In genomic region chr2:156307261-156307660, GRCm38 (mm10) we compare ENCODE assay signal across 10 mouse cellular contexts. TPM values are rescaled to one million over a fixed set of nuclear protein-coding genes. Genes with fewer than 3 reads are reported as not detected.
A peak's percentile ranks its signal among the peaks of the same experiment; 100 is the strongest.
DNase-seq lines count a peak whose midpoint lies in the region; ATAC-seq and TF ChIP-seq lines count a peak whose summit lies in the region.
"Had no signal": no experiment of that assay in that cellular context is flagged by ENCODE, and none has a peak within 500 bp of the region (broad histone marks: within the 10 kb centered on the region; RNA-seq: fewer than 3 reads in every experiment).

No protein-coding gene starts in this region.

- no peak for TF ChIP-seq POLR2A in olfactory bulb, adult 2 months (IDR thresholded peaks at IDR 0.05; ENCODE audit: insufficient read depth, low read depth, low read length)

- WGBS in forebrain, postnatal 0 days = 50% methylated on average over 5 of the region's 5 CpGs
- 56% methylated on average over 5 of the region's 5 CpGs for WGBS in forebrain, embryonic 15.5 days
- WGBS in olfactory bulb, adult 2 months = 32% methylated on average over 5 of the region's 5 CpGs

- DNase-seq in forebrain, postnatal 0 days = peak; percentile 7
- DNase-seq in spleen, adult 18-20 months = peak; percentile 22 to 41
- no peak for DNase-seq in spleen, postnatal 14 days (ENCODE audit: low spot score in 2 of 2)
- DNase-seq in embryo, embryonic 11 days = peak; percentile 21
- no peak for DNase-seq in natural killer cell, adult 2 months (ENCODE audit: low spot score in 2 of 2)
- DNase-seq in testis, postnatal 14 days (ENCODE audit: low spot score) = no peak

- no peak overlapping the region for H3K9ac ChIP-seq in forebrain, postnatal 0 days
- H3K9ac ChIP-seq in forebrain, embryonic 15.5 days (replicated peaks) = no peak overlapping the region
- H3K9ac ChIP-seq: hindbrain, embryonic 15.5 days; midbrain, embryonic 12.5 days had no signal

- H3K9me3 ChIP-seq in forebrain, postnatal 0 days (ENCODE audit: low read length) = no peaks in the 10 kb centered on the region
- no peaks in the 10 kb centered on the region for H3K9me3 ChIP-seq in forebrain, embryonic 15.5 days
- H3K9me3 ChIP-seq: hindbrain, embryonic 15.5 days; midbrain, embryonic 12.5 days had no signal

- no peaks in the 10 kb centered on the region for H3K27me3 ChIP-seq in forebrain, postnatal 0 days (ENCODE audit: insufficient read depth, low read length)
- H3K27me3 ChIP-seq in forebrain, embryonic 15.5 days = no peaks in the 10 kb centered on the region
- H3K27me3 ChIP-seq: hindbrain, embryonic 15.5 days; midbrain, embryonic 12.5 days had no signal

- no peak overlapping the region for H3K4me3 ChIP-seq in forebrain, postnatal 0 days (ENCODE audit: low read depth, low read length)
- H3K4me3 ChIP-seq in forebrain, embryonic 15.5 days = no peak overlapping the region
- H3K4me3 ChIP-seq in olfactory bulb, adult 2 months (ENCODE audit: insufficient read depth, low read depth, low read length) = no peak overlapping the region
- H3K4me3 ChIP-seq: hindbrain, embryonic 15.5 days; midbrain, embryonic 12.5 days had no signal

- TF ChIP-seq CTCF in forebrain, postnatal 0 days (IDR thresholded peaks at IDR 0.05; ENCODE audit: low read depth) = peak; percentile 45
- 0 out of 2 replicates have a peak, but pooled peaks have one; percentile 22 for TF ChIP-seq CTCF in olfactory bulb, adult 2 months (IDR thresholded peaks at IDR 0.05; ENCODE audit: insufficient read depth, low read depth, low read length)

- ATAC-seq in forebrain, postnatal 0 days = no peak
- no peak for ATAC-seq in forebrain, embryonic 15.5 days (replicated peaks)

- no peak overlapping the region for H3K27ac ChIP-seq in forebrain, postnatal 0 days (ENCODE audit: low read depth, low read length)
- H3K27ac ChIP-seq in forebrain, embryonic 15.5 days (replicated peaks) = no peak overlapping the region
- H3K27ac ChIP-seq in olfactory bulb, adult 2 months (ENCODE audit: insufficient read depth, low read depth, low read length) = no peak overlapping the region
- H3K27ac ChIP-seq: hindbrain, embryonic 15.5 days; midbrain, embryonic 12.5 days had no signal

- peaks cover 24% of the 10 kb centered on the region for H3K36me3 ChIP-seq in forebrain, postnatal 0 days (ENCODE audit: insufficient read depth)
- peaks cover 43% of the 10 kb centered on the region for H3K36me3 ChIP-seq in forebrain, embryonic 15.5 days

- no peaks in the 10 kb centered on the region for H3K4me1 ChIP-seq in forebrain, postnatal 0 days (ENCODE audit: insufficient read depth)
- peaks cover 7% of the 10 kb centered on the region for H3K4me1 ChIP-seq in forebrain, embryonic 15.5 days
- no peaks in the 10 kb centered on the region for H3K4me1 ChIP-seq in olfactory bulb, adult 2 months (ENCODE audit: control insufficient read depth, insufficient read depth, low read length)

- no peak overlapping the region for H3K4me2 ChIP-seq in forebrain, postnatal 0 days (ENCODE audit: low read depth)
- no peak overlapping the region for H3K4me2 ChIP-seq in forebrain, embryonic 15.5 days (replicated peaks)
- H3K4me2 ChIP-seq: hindbrain, embryonic 15.5 days; midbrain, embryonic 12.5 days had no signal

RNA-seq across cellular contexts. Expression of gene Cnbd2, which starts 4.8 kb away (rescaled TPM):
- 3.9 and 7.0 TPM in 2 replicates for total RNA-seq in forebrain, postnatal 0 days (2014; rRNA removed)
- polyA plus RNA-seq in forebrain, postnatal 0 days (2015; fragmentation: Nextera tagmentation; extraction: Ambion mirVana) = 9.1 and 10.0 TPM in 2 replicates
- polyA plus RNA-seq in forebrain, embryonic 15.5 days (2015; fragmentation: Nextera tagmentation; extraction: Ambion mirVana) = 6.6 and 6.8 TPM in 2 replicates
- polyA plus RNA-seq in olfactory bulb, adult 2 months (2012; ENCODE audit: insufficient read depth, insufficient read length, low replicate concordance, missing spikeins) = not detected in 2 replicates

RNA-seq across cellular contexts. Expression of gene Scand1, which starts 5.2 kb away (rescaled TPM):
- 204 and 242 TPM in 2 replicates for total RNA-seq in forebrain, postnatal 0 days (2014; rRNA removed)
- 134 and 170 TPM in 2 replicates for polyA plus RNA-seq in forebrain, postnatal 0 days (2015; fragmentation: Nextera tagmentation; extraction: Ambion mirVana)
- polyA plus RNA-seq in forebrain, embryonic 15.5 days (2015; fragmentation: Nextera tagmentation; extraction: Ambion mirVana) = 93.0 and 99.8 TPM in 2 replicates
- polyA plus RNA-seq in olfactory bulb, adult 2 months (2012; ENCODE audit: insufficient read depth, insufficient read length, low replicate concordance, missing spikeins) = not detected in 2 replicates

Comparison
In these comparisons a context has a peak if more than half of its experiments do, and no peak if none do; other contexts are left out.
1. DNase-seq: peak in forebrain, postnatal 0 days (single experiment), spleen, adult 18-20 months (2 of 2) and embryo, embryonic 11 days (single experiment); none in spleen, postnatal 14 days (0 of 2), natural killer cell, adult 2 months (0 of 2) and testis, postnatal 14 days (single experiment).
2. RNA of gene Scand1, which starts 5.2 kb away (polyA plus RNA-seq): 134 to 170 TPM in forebrain, postnatal 0 days and 93.0 to 99.8 TPM in forebrain, embryonic 15.5 days; not detected in olfactory bulb, adult 2 months; every median in the first group is over 10 times any median in the second.